Mouse (Mus musculus) CD4-positive naive resting alpha-beta T cell, adult 57 days (primary cell): ENCODE measurements around the gene Zfp60. TPM values are rescaled to one million over a fixed set of nuclear protein-coding genes. Genes with fewer than 3 reads are reported as not detected.

Experiments used
- total RNA-seq: library from RNA; stranded (reverse); gene quantifications from one replicate; pipeline ENCODE4 v1.2.4, GENCODE M21; 2023

Gene Zfp60
- 12.4 TPM for total RNA-seq

DNA sequence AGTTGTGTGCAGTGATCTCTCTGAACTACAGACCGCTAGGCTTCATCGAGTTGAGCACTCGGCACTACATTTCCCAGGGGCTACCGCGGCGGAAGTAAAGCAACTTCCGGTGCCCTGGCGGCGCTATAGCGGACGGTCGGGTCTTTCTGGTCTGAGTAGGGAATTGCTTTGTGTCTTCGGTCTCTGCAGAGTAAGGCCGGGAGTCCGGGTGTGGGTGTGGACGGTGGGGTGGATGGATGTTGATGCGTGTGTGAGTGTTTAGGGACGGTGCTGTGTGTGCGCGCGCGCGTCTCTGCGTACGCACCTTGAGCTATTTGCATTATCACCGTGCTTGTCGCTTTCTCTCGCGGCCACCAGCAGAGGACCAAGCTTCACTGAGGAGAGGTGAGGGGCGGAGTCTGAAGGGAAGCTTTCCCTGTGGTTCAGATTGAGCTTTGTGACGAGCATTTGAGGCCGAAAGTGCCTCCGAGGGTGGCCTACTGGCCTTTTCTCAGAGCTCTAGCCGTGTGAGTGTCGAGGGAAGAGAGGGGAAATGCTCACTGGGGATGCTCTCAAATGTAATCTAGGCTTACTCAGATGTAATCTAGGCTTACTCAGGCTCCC, at the start of gene Zfp60:
Gene Zfp60, plus strand, starts transcription at position 109 of the 603 bp plus-strand sequence.

DNA sequence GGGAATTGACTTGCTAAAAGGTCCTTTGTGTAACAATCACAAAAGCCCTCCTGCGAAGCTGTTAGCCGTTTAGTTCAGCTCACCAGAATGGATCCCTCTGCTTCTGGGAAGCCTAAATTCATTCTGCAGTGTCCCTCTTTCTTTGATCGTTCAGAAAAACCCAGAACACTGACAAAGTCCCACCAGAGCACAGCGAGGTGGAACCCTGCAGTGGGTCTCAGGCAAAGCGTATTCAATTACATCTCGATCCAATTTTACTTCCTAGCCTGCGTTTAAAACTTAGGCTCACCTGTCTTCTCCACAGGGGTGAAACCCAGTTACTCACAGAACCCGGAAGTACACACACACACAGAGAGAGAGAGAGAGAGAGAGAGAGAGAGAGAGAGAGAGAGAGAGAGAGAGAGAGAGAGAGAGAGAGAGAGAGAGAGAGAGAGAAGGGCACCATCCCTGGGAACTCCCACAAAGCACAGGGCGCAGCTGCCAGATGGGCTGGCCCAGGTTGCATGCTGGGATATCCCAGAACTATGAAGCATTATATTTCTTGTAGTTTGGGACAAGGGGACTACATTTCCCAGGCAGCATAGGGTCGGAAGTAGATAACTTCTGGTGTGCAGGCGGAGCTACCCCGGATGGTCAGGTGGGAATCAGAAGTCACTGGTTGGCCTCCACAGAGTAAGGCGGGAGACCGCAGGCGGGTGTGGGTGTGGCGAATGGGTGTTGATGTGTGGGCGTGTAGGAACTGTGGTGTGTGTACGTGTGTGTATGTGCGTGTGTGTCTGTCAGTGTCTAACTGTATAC, 42.2 kb upstream of the Zfp60 start, which contains the start of gene Zfp607b:
Gene Zfp607b, plus strand, starts transcription at position 526 of the 798 bp plus-strand sequence.

Other genes starting within 250 kb of the Zfp60 start
- gene Sertad1, start 244.5 kb upstream of the Zfp60 start, total RNA-seq = 53.7 TPM
- 1.9 TPM for gene Prx, start 232.1 kb upstream of the Zfp60 start, total RNA-seq
- 0.24 TPM for gene Hipk4, start 208.1 kb upstream of the Zfp60 start, total RNA-seq
- 126 TPM for gene Pld3, start 178.2 kb upstream of the Zfp60 start, total RNA-seq
- gene 2310022A10Rik, start 178.2 kb upstream of the Zfp60 start, total RNA-seq = 21.8 TPM
- 137 TPM for gene Akt2, start 139.8 kb upstream of the Zfp60 start, total RNA-seq
- gene Ttc9b, start 77.5 kb upstream of the Zfp60 start, total RNA-seq = not detected
- gene Map3k10, start 56.8 kb upstream of the Zfp60 start, total RNA-seq = 16.1 TPM
- gene Zfp607b, start 42.0 kb upstream of the Zfp60 start, total RNA-seq = 0.80 TPM
- 9.8 TPM for gene Zfp626, start 75.8 kb downstream of the Zfp60 start, total RNA-seq
- gene Zfp59, start 107.2 kb downstream of the Zfp60 start, total RNA-seq = 4.1 TPM
- gene Zfp607a, start 126.1 kb downstream of the Zfp60 start, total RNA-seq = 17.9 TPM
- gene Zfp974, start 198.1 kb downstream of the Zfp60 start, total RNA-seq = 10.6 TPM
- 10.8 TPM for gene Zfp780b, start 247.8 kb downstream of the Zfp60 start, total RNA-seq